Mouse (Mus musculus): Measurements from ENCODE around the gene Sult1a1.

DNA sequence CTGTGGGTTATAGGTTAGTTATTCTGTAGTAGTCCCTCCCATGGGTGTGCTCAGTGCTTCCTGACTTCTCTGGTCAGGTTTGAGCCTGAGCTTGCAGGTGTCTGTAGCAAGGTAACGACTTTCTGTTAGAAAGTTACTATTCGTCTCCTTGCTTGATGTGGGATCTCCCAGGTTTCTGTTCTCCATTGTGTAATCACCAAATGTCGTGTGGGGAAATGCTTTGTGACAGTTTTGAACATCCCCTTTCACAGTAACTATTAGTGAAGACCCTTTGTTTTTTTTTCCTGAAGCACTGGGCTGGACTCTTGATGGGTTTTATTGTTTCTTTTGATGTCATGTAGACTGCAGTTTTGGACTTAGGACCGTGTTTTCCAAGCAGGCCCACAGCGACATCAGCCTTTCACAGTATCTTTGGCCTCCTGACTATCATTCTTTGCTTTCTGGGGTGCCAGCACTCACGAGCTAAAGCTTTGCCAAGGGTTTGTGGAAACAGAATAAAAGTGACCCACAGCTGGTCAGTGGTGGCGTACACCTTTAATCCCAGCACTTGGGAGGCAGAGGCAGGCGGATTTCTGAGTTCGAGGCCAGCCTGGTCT, 8.6 kb downstream of the Sult1a1 start:
- no peak for TF ChIP-seq GATA1 (IDR thresholded peaks at IDR 0.05; ENCODE audit: low read length)
- TF ChIP-seq TAL1 (IDR thresholded peaks at IDR 0.05; ENCODE audit: low read length): no peak

Data from erythroblast, embryonic 14.5 days (primary cell).